Mouse (Mus musculus): ENCODE measurements around the gene Dgkb. TPM values are rescaled to one million over a fixed set of nuclear protein-coding genes. Genes with fewer than 3 reads are reported as not detected.

Gene Dgkb
- polyA plus RNA-seq, 1 experiment from 2014 or later, result 1.2 TPM

DNA sequence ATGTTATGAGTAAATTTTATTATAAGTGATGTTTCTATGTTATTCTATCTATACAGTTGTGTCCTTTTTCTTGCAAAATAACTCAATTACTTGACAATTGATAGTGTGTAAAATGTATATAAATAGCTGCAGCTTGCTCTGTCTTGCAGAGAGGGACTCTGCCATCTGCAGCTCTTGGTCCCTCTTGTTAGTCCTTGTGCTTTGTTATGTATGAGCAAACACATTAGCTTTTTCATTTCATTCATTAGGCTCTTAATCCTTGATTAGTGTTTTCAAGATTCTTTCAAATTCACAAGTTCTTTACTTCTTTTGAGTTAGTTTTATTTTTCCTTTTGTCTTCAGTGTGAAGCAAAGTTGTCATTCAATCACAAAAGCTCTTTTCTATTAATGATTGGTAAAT, 511.3 kb downstream of the Dgkb start:
- Histone ChIP-seq H3K36me3 (ENCODE audit: insufficient read depth, low read length) (no peaks in the 10 kb centered on the region), H3K4me3 (ENCODE audit: low read length) (no peak overlapping the region), H3K27me3 (ENCODE audit: insufficient read depth, low read length) (no peaks in the 10 kb centered on the region), H3K9ac (replicated peaks; ENCODE audit: low read length) (no peak overlapping the region), H3K4me2 (replicated peaks; ENCODE audit: low read depth, low read length) (no peak overlapping the region), H3K9me3 (ENCODE audit: low read length) (no peaks in the 10 kb centered on the region), H3K4me1 (ENCODE audit: insufficient read depth, low read length) (no peaks in the 10 kb centered on the region), H3K27ac (ENCODE audit: low read length) (no peak overlapping the region)
- no peak for ATAC-seq (ENCODE audit: low FRiP score, low TSS enrichment)

DNA sequence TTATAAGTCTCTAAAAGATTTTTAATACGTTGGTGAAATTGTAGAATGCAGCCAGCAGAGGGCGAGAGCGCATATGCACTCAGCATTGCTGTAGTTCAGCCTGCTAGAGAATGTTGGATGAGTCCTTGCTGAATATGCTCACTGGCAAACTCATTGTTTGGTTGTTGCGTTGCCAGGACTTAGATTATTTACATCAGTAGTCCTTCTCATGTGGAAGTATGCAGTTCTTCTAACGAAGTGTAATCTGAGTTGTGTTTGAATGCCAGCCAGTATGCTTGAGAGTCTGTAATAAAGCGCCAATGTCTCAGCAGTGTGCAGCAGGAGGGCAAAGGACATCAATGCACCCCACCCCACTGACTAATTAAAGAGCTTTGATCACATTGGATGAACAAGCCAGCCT, 525.1 kb downstream of the Dgkb start:
- Histone ChIP-seq H3K27ac (ENCODE audit: low read length) (no peak overlapping the region), H3K9ac (replicated peaks; ENCODE audit: low read length) (no peak overlapping the region), H3K4me3 (ENCODE audit: low read length) (no peak overlapping the region), H3K27me3 (ENCODE audit: insufficient read depth, low read length) (no peaks in the 10 kb centered on the region), H3K36me3 (ENCODE audit: insufficient read depth, low read length) (no peaks in the 10 kb centered on the region), H3K4me2 (replicated peaks; ENCODE audit: low read depth, low read length) (no peak overlapping the region), H3K9me3 (ENCODE audit: low read length) (no peaks in the 10 kb centered on the region), H3K4me1 (ENCODE audit: insufficient read depth, low read length) (no peaks in the 10 kb centered on the region)
- WGBS, result 15% methylated on average over 6 of the region's 6 CpGs
- peak; percentile 73; the same call in 1 of the 2 replicates for ATAC-seq (ENCODE audit: low FRiP score, low TSS enrichment)

DNA sequence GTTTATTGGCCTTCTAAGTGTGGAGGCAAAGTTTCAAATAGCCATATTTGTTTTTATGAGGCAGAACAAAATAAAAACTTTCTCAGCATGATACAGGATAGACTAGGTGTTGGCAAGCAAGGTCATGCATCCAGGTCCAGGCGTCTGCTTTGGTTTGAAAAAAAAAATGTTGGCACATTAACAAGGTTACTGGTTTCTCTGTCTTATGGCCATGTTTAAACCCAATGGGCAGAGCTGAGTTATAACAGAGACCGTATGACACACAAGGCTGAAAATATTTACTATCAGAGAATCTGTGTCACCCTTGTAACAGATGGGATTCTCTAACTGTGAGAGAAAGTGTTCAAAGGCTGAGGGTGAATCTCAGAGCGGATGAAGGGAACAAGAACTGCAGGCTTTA, 535.0 kb downstream of the Dgkb start:
- ATAC-seq (ENCODE audit: low FRiP score, low TSS enrichment), result no peak
- 85% methylated on average over 3 of the region's 3 CpGs for WGBS
- Histone ChIP-seq H3K9ac (replicated peaks; ENCODE audit: low read length) (no peak overlapping the region), H3K4me3 (ENCODE audit: low read length) (no peak overlapping the region), H3K36me3 (ENCODE audit: insufficient read depth, low read length) (no peaks in the 10 kb centered on the region), H3K4me1 (ENCODE audit: insufficient read depth, low read length) (no peaks in the 10 kb centered on the region), H3K4me2 (replicated peaks; ENCODE audit: low read depth, low read length) (no peak overlapping the region), H3K27me3 (ENCODE audit: insufficient read depth, low read length) (no peaks in the 10 kb centered on the region), H3K27ac (ENCODE audit: low read length) (no peak overlapping the region), H3K9me3 (ENCODE audit: low read length) (no peaks in the 10 kb centered on the region)

DNA sequence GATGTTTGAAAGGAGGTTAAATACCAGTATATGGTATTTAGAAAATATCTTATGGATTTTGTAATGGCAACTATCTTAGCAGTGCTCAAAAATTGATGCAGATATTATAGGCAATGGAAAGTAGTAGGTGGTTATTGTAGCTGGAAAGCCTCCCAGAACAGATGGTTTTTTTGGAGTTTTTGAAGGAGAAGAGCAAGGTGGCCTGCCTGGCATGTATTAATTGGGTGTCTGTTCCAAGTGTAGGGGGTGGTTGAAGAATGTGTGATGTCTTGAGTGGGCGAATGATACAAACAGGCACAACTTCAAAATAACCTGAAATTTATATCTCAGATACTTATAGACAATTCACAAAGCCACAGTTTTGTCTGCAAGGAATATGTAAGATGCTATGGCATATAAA, 538.9 kb downstream of the Dgkb start:
- Histone ChIP-seq H3K36me3 (ENCODE audit: insufficient read depth, low read length) (no peaks in the 10 kb centered on the region), H3K27ac (ENCODE audit: low read length) (no peak overlapping the region), H3K27me3 (ENCODE audit: insufficient read depth, low read length) (no peaks in the 10 kb centered on the region), H3K4me2 (replicated peaks; ENCODE audit: low read depth, low read length) (no peak overlapping the region), H3K4me1 (ENCODE audit: insufficient read depth, low read length) (no peaks in the 10 kb centered on the region), H3K9me3 (ENCODE audit: low read length) (no peaks in the 10 kb centered on the region), H3K4me3 (ENCODE audit: low read length) (no peak overlapping the region), H3K9ac (replicated peaks; ENCODE audit: low read length) (no peak overlapping the region)
- ATAC-seq (ENCODE audit: low FRiP score, low TSS enrichment), result no peak
- 89% methylated on average over 1 of the region's 1 CpGs for WGBS

DNA sequence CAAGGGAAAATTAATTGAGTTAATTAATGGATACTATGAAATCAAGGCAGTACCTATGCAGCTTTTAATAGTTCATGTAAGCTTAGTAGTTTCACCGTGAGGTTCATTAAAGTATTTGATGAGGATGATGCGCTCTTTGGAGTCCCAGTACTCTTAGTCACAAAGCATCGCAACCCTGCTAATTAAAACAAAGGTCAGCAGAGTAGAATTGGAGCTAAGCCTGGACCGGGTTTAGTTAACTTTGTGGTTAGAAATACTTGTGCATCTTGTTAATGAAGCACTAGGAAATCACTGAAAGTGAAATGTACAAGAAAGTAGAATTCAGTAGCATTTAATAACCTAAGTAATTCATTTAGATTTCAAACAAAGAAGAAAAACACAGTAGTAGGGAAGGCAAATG, 544.0 kb downstream of the Dgkb start:
- Histone ChIP-seq H3K4me2 (replicated peaks; ENCODE audit: low read depth, low read length) (no peak overlapping the region), H3K27ac (ENCODE audit: low read length) (no peak overlapping the region), H3K9me3 (ENCODE audit: low read length) (no peaks in the 10 kb centered on the region), H3K9ac (replicated peaks; ENCODE audit: low read length) (no peak overlapping the region), H3K4me3 (ENCODE audit: low read length) (no peak overlapping the region), H3K4me1 (ENCODE audit: insufficient read depth, low read length) (no peaks in the 10 kb centered on the region), H3K27me3 (ENCODE audit: insufficient read depth, low read length) (no peaks in the 10 kb centered on the region), H3K36me3 (ENCODE audit: insufficient read depth, low read length) (no peaks in the 10 kb centered on the region)
- ATAC-seq (ENCODE audit: low FRiP score, low TSS enrichment), result no peak
- 86% methylated on average over 4 of the region's 4 CpGs for WGBS

DNA sequence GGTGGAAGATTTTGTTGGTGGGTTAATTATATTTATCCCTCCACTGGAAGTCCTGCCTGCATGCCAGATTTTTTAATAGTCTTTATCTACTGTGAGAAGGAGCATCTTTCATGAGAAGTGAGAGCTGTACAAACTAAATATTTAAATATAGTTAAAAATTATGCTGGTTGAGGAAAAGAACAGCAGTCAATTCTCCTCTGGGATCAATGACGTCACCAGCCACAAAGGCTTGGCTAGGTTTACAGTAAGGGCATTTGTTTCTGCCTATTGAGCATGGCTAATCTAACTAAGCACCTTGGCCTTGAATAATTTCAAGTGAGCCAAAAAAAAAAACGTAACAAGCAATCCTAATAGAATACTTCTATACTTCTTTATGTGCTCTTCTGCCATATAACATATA, 554.1 kb downstream of the Dgkb start:
- Histone ChIP-seq H3K4me2 (replicated peaks; ENCODE audit: low read depth, low read length) (no peak overlapping the region), H3K27ac (ENCODE audit: low read length) (no peak overlapping the region), H3K36me3 (ENCODE audit: insufficient read depth, low read length) (no peaks in the 10 kb centered on the region), H3K9ac (replicated peaks; ENCODE audit: low read length) (no peak overlapping the region), H3K9me3 (ENCODE audit: low read length) (no peaks in the 10 kb centered on the region), H3K4me3 (ENCODE audit: low read length) (no peak overlapping the region), H3K27me3 (ENCODE audit: insufficient read depth, low read length) (no peaks in the 10 kb centered on the region), H3K4me1 (ENCODE audit: insufficient read depth, low read length) (no peaks in the 10 kb centered on the region)
- ATAC-seq (ENCODE audit: low FRiP score, low TSS enrichment), result no peak
- 72% methylated on average over 2 of the region's 2 CpGs for WGBS

DNA sequence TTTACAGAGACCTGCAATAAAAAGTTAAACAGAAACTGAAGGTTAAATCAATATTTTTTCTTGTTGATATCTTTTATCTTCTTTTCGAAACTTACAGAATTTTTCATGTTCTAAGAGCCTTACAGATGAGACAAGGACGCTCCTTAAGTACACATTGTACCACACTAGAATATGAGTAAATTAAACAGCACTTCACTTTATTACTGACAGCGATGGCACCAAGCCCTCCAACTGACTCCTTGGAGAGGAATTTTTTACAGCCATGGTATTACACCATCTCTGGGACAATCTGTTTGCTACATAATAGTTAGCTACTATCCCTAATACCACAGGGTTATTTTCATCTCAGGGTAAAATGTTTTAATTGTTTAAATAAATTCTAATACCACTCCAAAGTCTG, 556.6 kb downstream of the Dgkb start:
- WGBS, result 70% methylated on average over 3 of the region's 3 CpGs
- H3K9ac ChIP-seq (replicated peaks; ENCODE audit: low read length), result no peak overlapping the region
- H3K4me1 ChIP-seq (ENCODE audit: insufficient read depth, low read length), result no peaks in the 10 kb centered on the region
- H3K9me3 ChIP-seq (ENCODE audit: low read length), result no peaks in the 10 kb centered on the region
- H3K27me3 ChIP-seq (ENCODE audit: insufficient read depth, low read length), result no peaks in the 10 kb centered on the region
- H3K4me3 ChIP-seq (ENCODE audit: low read length), result no peak overlapping the region
- no peak for ATAC-seq (ENCODE audit: low FRiP score, low TSS enrichment)
- H3K4me2 ChIP-seq (replicated peaks; ENCODE audit: low read depth, low read length), result no peak overlapping the region
- no peaks in the 10 kb centered on the region for H3K36me3 ChIP-seq (ENCODE audit: insufficient read depth, low read length)
- no peak overlapping the region for H3K27ac ChIP-seq (ENCODE audit: low read length)

DNA sequence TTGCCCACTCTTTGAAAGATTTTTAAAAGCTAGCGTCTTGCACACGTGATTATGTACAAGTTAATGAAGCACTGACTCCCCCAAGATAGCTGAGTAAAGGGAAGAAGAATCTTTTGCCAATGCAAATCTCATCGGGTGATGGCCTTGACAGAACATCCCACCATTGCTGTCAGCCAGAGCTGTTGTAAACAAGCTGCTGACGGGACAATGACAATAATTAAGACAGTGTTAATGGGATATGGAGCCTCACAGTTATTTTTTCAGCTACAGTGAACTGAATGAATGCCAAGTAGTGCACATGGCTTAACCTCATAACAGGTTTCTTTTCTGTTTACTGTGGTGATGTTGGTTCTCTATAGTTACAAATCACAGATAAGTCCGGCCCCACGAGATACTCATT, 568.4 kb downstream of the Dgkb start:
- Histone ChIP-seq H3K9ac (replicated peaks; ENCODE audit: low read length) (no peak overlapping the region), H3K4me3 (ENCODE audit: low read length) (no peak overlapping the region), H3K4me2 (replicated peaks; ENCODE audit: low read depth, low read length) (no peak overlapping the region), H3K27me3 (ENCODE audit: insufficient read depth, low read length) (no peaks in the 10 kb centered on the region), H3K27ac (ENCODE audit: low read length) (no peak overlapping the region), H3K9me3 (ENCODE audit: low read length) (no peaks in the 10 kb centered on the region), H3K36me3 (ENCODE audit: insufficient read depth, low read length) (no peaks in the 10 kb centered on the region), H3K4me1 (ENCODE audit: insufficient read depth, low read length) (no peaks in the 10 kb centered on the region)
- ATAC-seq (ENCODE audit: low FRiP score, low TSS enrichment), result no peak
- WGBS, result 80% methylated on average over 6 of the region's 6 CpGs

DNA sequence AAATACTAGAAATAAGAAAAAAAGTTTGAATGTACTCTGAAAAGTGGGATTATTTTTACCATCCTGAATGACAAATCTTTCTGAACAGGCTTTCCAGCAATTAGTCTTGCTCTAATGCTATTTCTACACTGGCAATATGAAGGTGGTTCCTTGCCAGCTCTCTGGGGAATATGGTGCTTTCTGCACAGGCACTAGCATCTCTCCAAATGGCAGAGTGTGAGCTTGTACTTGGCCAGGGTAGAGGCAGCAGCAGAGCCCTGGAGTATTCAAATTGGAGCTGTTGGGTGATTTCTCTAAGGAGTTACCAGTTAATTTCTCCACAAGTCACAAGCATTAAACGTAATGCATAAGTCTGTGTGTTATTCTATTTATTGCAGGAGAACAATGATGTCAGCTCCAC, 569.5 kb downstream of the Dgkb start:
- Histone ChIP-seq H3K4me2 (replicated peaks; ENCODE audit: low read depth, low read length) (no peak overlapping the region), H3K4me1 (ENCODE audit: insufficient read depth, low read length) (no peaks in the 10 kb centered on the region), H3K27ac (ENCODE audit: low read length) (no peak overlapping the region), H3K9me3 (ENCODE audit: low read length) (no peaks in the 10 kb centered on the region), H3K9ac (replicated peaks; ENCODE audit: low read length) (no peak overlapping the region), H3K27me3 (ENCODE audit: insufficient read depth, low read length) (no peaks in the 10 kb centered on the region), H3K36me3 (ENCODE audit: insufficient read depth, low read length) (no peaks in the 10 kb centered on the region), H3K4me3 (ENCODE audit: low read length) (no peak overlapping the region)
- WGBS, result 70% methylated on average over 1 of the region's 1 CpGs
- no peak for ATAC-seq (ENCODE audit: low FRiP score, low TSS enrichment)

DNA sequence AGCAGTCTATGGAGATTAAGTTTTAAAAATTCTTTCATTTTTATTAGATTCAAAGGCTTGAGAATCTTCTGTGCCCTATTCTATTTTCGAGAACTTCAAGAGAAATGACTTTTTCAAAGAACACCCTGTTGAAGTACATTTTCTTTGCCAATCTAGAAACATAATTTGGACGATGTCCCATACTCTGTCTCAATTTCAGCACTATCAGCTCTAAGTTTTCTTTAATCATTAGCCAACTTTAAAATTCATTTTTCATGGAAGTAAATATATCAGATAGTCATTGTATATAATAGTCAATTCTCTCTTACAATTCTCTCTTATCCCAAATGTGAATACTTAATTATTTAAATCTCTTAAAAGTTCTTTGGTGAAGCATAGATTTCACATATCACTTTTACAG, 570.1 kb downstream of the Dgkb start:
- H3K36me3 ChIP-seq (ENCODE audit: insufficient read depth, low read length), result no peaks in the 10 kb centered on the region
- no peak for ATAC-seq (ENCODE audit: low FRiP score, low TSS enrichment)
- no peaks in the 10 kb centered on the region for H3K27me3 ChIP-seq (ENCODE audit: insufficient read depth, low read length)
- H3K4me2 ChIP-seq (replicated peaks; ENCODE audit: low read depth, low read length), result no peak overlapping the region
- no peaks in the 10 kb centered on the region for H3K4me1 ChIP-seq (ENCODE audit: insufficient read depth, low read length)
- no peak overlapping the region for H3K9ac ChIP-seq (replicated peaks; ENCODE audit: low read length)
- no peak overlapping the region for H3K27ac ChIP-seq (ENCODE audit: low read length)
- 81% methylated on average over 2 of the region's 2 CpGs for WGBS
- no peak overlapping the region for H3K4me3 ChIP-seq (ENCODE audit: low read length)
- H3K9me3 ChIP-seq (ENCODE audit: low read length), result no peaks in the 10 kb centered on the region

DNA sequence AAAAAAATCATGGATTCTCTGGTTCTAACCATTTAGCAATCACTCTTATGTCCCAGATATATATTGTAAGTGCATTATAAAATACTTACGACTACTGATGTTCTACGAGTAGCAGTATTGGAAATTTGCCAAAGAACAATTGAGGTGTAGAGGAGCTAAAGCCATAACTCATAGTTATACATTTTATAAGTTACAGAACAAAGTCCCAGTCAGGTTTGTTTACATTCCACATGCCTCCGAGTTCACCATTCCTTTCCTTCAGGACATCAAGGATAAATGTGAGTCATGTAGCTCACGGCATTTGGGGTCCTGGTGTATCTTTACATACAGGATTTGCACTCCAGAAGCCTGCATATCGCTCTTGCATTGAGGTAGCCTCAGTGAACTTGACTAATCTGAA, 570.7 kb downstream of the Dgkb start:
- Histone ChIP-seq H3K4me3 (ENCODE audit: low read length) (no peak overlapping the region), H3K9me3 (ENCODE audit: low read length) (no peaks in the 10 kb centered on the region), H3K9ac (replicated peaks; ENCODE audit: low read length) (no peak overlapping the region), H3K4me1 (ENCODE audit: insufficient read depth, low read length) (no peaks in the 10 kb centered on the region), H3K27ac (ENCODE audit: low read length) (no peak overlapping the region), H3K36me3 (ENCODE audit: insufficient read depth, low read length) (no peaks in the 10 kb centered on the region), H3K27me3 (ENCODE audit: insufficient read depth, low read length) (no peaks in the 10 kb centered on the region), H3K4me2 (replicated peaks; ENCODE audit: low read depth, low read length) (no peak overlapping the region)
- ATAC-seq (ENCODE audit: low FRiP score, low TSS enrichment), result no peak
- WGBS, result 46% methylated on average over 5 of the region's 5 CpGs

Data from kidney, embryonic 16.5 days (tissue).